Mouse (Mus musculus): ENCODE measurements around the gene Cracr2b.

The Cracr2b gene

DNA sequence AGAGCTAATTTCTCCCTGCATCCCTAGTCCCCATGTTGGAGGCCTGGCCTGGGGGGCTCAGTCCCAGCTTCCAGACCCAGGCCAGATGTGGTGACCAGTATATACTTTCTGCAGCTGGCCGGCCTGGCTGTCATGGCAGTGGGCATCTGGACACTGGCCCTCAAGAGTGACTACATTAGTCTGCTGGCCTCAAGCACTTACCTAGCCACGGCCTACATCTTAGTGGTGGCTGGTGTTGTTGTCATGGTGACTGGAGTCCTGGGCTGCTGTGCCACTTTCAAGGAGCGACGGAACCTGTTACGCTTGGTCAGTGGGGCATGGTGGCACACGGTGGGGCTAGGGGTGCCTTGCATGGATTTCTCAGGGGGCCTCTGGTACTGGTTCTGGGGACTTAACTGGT lies 8.5 kb downstream of the Cracr2b start:
- DNase-seq (ENCODE audit: low read depth, low spot score), result no peak

DNA sequence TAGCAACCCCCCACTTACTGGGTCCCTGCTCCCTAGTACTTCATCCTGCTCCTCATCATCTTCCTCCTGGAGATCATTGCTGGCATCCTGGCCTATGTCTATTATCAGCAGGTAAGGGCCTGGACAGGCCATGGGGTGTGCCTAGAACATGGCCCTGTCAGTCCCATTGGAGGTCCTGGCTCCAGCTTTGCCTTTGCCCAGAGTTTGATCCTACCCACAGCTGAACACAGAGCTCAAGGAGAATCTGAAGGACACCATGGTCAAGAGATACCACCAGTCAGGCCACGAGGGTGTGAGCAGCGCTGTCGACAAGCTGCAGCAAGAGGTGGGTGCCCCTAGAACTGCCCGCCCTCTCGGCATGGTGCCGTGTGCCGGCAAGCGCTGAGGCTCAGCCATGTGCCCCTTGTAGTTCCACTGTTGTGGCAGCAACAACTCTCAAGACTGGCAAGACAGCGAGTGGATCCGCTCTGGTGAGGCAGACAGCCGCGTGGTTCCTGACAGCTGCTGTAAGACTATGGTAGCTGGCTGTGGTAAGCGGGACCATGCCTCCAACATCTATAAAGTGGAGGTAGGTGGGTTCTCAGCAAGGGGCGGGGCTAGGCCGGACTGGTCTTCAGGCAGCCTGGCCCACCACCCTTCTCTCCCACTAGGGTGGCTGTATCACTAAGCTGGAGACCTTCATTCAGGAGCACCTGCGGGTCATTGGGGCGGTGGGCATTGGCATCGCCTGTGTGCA lies 9.2 kb downstream of the Cracr2b start:
- DNase-seq (ENCODE audit: low read depth, low spot score), result no peak

DNA sequence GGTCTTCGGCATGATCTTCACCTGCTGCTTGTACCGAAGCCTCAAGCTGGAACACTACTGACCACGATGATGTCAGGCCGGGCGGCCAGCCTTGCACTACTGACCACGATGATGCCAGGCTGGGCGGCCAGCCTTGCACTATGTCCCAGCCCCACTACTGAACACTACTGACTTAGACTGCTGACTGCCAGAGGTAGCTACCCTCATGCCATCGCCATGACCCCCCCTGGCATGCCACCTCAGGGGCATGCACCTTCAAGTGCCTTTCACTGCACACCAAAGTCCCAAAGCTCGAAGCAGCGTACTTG lies 9.7 kb downstream of the Cracr2b start:
- DNase-seq (ENCODE audit: low read depth, low spot score), result no peak

DNA sequence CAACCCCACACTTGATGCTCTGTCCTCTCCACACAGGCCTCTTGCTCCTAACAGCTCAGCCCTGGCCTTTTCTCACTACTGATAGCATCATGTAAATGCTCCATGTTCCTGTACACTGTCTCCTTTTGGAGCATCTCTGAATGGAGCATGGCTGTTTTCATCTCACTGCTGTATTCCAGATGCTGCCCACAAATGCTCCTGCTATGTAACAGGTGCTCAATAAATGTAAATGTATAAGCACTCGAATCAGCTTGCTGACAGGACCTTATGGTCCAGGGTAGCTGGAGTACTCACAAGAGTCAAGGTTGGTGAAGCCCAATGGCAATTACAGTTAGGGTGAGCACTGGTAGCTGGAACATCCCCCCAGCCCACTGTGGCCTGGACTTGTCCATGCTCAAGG lies 10.3 kb downstream of the Cracr2b start:
- DNase-seq (ENCODE audit: low read depth, low spot score), result no peak

DNA sequence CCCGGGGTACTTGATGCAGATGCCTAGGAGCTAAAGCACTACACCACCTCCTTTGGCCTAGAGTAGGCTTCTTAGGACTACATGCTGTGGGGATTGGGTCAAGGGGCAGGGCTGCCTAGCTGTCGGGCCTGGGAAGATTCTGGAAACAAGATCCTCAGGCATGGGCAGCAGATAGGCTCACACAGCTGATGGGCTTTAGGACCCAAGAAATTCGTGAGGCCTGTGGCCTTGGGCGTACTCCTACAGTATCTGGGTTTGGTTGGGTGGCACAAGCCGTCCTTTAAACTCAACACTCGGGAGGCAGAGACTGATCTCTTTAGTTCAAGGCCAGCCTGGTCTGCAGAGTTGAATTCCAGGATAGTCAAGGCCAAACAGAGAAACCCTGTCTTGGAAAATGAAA lies 11.3 kb downstream of the Cracr2b start:
- no peak for DNase-seq (ENCODE audit: low read depth, low spot score)

DNA sequence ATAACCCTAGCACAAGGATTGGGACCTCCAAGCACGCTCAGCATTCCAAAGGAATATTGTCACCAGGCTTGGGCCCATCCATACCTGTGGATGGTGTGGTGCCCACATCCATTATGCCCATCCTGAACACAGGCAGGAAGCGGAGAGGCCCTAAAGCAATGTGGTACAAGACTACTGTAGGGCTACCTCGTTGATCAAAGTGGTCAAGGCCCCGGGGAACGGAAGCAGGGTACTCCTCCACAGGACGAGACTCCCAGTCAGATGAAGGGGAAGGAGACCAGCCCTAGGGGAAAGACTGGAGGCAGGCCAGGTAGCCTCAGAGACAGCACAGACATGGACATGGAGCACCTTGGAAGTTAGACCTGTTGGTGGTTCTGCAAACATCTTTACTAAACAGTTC lies 11.9 kb downstream of the Cracr2b start:
- no peak for DNase-seq (ENCODE audit: low read depth, low spot score)

DNA sequence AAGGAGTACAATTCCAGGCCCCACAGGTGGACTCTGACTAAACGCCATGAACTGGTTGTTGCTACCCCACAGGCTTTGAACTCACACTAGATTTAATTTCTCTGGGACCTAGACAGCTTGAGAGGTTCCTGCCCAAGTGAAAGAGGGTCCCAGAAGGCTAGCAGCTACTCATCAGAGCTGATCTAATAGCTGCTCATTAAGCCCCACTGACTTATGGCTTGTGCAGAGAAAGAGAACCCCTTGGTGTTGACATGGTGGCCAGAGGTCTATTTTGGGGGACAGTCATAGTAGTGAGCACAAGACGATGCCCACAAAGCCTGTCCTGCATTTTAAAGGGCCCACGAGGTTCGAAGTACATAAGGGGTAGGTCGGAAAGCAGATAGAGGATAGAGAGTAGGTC lies 13.3 kb downstream of the Cracr2b start:
- DNase-seq (ENCODE audit: low read depth, low spot score), result no peak

DNA sequence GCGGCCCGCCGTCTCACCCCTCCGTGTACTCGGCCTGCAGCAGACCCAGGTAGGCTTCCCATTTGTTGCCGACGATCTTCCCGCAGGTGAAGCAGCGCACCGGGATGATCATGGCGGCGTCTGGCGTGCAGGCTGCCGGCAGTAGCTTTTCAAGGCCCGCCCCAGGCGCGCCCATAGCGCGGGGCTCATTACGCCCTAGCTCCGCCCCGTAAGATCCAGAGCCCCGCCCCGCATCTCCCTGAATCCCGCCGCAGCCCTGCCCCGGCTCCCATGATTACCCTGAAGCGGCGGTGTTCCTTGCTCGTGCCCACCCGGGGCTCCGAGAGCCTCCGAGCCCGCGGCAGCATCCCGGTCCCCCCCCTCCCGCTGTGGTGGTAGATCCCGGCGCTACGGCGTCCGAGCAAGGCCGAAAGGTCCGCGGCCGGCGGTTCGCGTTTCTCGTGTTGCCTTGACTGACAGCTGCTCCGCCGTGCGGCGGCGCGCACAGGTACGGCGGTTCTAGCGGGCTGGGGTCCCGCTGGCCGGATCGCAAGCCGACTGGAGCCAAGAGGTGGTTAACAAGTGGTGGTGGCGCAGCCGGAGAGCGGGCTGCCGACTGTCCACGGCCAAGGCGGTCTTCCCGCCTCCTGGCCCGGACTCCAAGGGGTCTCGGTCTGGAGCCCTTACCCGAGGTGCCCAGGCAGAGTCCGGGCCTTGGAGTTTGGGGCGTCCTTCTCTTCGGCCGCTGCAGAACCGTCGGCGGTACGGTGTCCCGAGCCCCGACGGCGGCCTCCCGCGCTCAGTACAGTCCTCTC lies 14.3 kb downstream of the Cracr2b start, which contains the start of the genes Polr2l and Tspan4:
Gene Polr2l, minus strand, starts transcription at position 122 of the 794 bp plus-strand sequence.
Gene Tspan4, plus strand, starts transcription at position 230 of the 794 bp plus-strand sequence.
- peak; percentile 91 for DNase-seq (ENCODE audit: low read depth, low spot score)

DNA sequence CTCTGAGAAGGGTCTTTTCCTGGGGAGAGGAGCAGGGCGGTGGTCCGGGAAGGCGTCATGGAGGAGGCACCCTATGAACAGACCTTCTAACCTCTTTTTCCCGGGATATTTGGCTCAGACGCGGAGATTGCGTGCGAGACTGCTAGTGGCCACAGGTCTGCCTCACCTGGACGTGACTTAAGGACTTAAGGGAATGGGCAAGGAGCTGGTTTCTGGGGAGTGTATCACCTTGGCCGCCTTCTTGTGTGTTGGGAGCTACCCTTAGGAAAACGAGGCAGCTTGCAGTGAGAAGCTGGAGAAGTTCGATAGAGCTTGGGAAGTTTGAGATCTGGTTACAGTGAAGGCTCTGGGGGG lies 14.9 kb downstream of the Cracr2b start:
- no peak for DNase-seq (ENCODE audit: low read depth, low spot score)

DNA sequence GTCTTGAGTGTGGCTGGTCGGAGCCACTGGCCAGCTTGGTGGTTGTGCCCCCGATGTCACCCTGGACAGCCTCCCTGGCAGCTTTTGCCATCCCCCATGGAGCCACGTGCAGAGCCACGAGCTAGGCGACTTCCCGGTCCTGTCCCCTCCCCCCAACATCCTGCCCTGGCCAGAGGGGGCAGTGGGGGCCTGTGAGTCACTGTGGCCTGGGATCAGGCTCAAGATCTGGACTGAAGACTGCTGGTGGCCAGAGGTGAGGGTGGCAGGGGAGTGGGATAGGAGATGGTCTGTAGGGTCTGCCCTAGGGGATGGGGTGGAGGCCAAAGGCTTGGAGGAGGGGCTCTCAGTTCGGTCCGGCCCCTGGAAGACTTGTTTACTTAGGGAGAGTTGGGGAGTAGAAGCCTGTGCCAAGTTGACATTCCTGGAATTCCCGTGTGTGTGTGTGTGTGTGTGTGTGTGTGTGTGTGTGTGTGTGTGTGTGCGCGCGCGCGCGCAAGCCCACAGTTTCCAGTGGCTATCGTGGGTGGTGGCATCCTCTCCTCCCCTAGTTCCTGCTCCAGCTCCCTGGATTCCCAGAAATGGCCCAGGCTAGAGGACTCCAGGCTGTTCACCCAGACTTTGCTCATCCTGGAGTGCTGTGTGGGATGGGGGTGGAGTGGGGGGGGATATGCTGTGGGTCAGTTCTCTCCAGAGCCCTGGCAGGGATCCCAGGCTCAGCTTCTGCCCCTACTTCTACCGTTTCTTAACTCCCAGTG lies 15.5 kb downstream of the Cracr2b start:
- DNase-seq (ENCODE audit: low read depth, low spot score), result peak; percentile 41

DNA sequence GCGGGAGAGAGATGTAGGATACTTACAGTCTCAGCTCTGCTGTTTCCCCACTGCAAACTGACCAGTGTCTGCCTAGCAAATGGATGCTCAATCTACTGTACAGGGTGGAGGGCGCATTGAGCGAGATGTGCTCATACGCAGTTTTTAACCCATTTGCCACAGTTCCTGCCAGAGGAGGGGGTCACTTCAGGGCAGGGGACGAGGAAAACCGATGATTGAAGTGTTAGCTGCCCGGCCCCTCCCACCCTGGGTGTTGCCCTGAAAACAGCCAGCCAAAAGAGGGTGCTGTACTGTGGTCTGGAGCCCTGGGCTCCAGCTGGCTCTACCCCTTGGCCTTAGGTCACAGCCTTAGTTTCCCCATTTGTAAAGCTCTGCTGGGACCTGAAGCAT lies 16.1 kb downstream of the Cracr2b start:
- no peak for DNase-seq (ENCODE audit: low read depth, low spot score)

DNA sequence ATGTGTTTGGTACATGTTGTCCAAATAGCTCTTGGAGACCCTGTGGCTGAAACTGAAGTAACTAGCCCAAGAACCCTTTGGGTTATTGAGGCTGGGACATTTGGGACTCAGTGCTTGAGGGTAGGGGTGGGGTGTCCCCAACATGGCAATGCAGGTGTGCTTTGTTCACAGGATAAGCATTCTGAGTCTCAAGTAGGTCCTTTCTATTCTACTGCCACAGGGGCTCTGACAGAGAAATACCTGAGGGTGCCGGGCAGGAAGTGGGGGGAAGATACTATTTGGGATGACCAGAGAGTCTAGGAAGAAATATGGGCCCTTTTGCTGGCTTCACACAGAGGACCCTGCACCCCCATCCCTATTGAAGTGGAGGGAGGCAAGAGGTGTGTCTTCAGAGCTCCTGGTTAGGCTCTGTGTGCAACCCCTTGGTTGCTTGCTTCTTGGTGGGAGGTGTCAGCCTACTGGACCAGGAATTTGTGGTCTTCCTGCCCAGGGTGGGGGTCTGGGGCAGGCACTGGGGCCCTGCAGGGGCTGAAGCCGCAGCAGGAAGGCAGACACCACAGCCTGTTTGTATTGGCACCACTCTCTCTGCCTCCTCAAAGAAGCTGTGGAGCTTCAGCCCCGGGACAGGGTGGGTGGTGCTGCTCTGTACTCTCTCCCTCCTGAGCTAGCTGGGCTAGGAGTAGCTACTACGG lies 16.8 kb downstream of the Cracr2b start:
- no peak for DNase-seq (ENCODE audit: low read depth, low spot score)

DNA sequence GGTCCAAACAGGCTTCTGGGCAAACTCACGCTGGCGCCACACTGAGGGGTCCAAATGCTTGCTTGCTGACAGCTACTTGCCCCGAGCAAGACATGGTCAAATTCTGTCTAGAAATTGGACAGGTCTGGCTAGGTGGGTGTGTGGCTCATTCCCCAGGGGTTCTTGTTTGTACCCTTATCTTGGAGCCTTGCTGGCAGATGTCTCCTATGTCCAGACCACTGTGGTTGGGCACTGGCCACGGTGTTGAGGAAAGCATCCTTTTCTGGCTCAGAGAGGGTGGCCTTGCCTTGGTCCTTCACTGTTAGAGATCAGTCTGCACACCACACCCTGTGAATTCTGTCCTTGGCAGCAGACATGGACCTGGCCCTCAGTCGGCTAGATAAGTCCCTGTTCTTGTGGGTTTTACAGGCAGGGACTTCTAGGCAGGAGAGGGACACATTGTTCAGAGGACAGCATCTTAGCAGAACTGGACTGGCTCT lies 17.4 kb downstream of the Cracr2b start:
- DNase-seq (ENCODE audit: low read depth, low spot score), result no peak

DNA sequence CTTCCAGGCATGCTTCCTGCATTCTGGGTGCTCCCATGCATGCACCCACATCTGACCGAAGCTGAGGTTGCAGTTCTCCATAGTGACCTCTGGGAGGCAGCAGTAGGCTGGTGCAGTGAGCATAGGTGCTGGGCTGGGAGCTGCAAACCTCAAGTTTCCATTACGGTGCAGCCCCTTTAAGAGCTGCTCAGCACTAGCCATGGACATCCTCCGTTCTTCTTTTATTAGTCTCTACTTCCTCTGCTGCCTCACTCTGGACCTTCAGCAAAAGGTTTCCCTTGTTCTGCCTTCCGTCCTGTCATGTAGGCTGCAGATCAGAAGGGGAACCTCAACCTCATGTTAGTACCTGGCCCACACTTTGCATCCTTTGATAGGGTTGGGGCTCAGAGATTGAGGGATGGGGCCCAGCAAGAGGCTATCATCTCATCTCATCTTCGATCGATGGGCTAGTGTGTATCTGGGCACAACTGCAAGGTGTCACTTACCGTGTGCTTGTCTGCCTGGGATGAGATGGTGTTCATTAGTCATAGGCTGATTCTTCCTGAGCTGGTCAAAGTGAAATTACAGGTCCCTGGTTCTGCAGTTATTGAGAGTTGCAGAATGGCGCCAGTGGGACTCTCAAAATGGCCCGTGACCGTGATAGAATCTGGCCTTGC lies 20.1 kb downstream of the Cracr2b start:
- DNase-seq (ENCODE audit: low read depth, low spot score), result peak; percentile 88

DNA sequence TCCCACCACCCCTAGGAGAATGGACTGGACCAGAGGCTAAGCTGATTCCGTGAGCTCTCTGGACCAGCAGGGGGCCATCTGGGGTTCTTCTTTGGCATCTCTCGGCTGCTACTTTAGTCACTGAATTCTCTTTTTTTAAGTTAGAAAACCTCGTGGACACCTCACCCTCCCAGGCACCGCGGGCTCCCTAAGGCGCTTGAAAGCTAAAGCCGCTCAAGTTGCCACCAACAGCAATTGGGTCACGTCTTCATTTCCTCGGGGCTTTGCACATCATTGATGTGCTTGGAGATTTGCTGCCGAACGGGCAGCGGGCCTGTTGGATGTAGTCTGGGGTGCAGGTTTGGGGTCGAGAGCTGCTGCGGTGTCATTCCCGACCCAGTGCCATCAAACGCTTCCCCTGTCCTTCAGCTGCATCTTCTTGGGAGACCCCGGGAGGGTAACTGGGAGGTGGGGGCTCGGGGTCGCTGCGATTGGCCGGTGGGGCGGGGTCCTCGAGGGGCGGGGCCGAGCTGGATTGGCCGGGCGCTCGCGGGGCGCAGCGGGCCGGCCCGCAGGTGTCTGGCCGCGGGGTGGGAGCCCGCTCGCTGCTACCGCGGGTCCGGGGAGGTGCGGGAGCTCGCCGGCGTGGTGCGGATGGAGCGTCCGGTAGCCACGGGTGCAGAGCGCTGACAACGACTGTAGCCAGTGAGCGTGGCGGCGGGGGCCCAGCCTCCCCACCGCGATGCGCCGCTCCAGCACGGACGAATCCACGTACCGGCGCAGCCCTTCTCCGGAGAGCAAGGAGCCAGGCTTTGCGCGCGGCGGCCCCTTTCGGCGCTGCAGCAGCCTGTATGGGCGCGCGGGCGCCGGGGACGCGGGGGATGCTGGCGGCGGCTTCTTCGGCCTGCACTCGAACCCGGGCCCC lies 20.9 kb downstream of the Cracr2b start:
- DNase-seq (ENCODE audit: low read depth, low spot score), result peak; percentile 65

DNA sequence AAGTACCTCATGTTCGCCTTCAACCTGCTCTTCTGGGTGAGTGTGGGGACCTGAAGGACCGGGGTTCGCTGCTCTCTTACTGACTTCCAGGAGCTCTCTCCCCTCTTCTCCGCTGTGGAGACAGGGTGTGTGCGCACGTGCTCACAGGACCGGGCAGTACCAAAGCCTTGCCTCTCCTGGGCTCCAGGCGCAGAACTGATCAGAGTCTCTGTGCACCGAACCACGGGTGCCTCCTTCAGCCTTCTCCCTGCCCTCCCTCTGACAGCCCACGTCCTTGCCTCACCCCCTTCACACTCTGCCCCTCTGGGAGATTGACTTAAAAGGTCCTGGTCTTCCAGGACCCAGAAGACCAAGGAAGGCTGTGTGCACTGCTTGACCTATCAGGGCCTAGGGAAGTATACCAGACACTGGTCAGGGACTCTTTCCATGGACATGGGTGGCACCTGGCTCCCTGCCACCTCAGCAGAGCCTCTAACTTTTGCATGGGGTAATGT lies 21.7 kb downstream of the Cracr2b start:
- DNase-seq (ENCODE audit: low read depth, low spot score), result no peak

DNA sequence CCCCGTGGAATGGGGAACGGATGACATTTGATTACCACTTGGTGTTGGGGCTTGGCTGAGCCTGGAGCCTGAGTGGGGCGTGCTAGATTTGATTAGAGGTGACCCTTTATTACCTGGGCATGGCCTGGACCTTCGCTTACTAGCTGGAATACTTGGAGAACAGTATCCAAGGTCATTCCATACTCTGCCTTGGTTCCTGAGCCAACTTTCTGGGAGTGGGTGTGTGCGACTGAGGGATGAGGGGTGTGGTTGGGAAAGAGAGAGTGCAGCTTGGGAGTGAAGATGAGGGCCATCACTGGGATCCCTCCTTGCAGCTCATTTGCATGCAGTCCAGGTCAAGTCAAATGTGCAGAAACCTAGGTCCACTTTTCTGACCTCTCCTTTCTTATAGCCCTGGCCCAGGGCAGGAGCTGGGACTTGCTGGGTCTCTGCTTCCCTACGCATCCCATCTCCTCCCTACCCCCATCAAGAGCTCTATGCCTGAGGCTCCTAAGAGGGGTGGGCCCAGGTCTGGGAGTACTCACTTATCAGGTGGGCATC lies 22.3 kb downstream of the Cracr2b start:
- no peak for DNase-seq (ENCODE audit: low read depth, low spot score)

DNA sequence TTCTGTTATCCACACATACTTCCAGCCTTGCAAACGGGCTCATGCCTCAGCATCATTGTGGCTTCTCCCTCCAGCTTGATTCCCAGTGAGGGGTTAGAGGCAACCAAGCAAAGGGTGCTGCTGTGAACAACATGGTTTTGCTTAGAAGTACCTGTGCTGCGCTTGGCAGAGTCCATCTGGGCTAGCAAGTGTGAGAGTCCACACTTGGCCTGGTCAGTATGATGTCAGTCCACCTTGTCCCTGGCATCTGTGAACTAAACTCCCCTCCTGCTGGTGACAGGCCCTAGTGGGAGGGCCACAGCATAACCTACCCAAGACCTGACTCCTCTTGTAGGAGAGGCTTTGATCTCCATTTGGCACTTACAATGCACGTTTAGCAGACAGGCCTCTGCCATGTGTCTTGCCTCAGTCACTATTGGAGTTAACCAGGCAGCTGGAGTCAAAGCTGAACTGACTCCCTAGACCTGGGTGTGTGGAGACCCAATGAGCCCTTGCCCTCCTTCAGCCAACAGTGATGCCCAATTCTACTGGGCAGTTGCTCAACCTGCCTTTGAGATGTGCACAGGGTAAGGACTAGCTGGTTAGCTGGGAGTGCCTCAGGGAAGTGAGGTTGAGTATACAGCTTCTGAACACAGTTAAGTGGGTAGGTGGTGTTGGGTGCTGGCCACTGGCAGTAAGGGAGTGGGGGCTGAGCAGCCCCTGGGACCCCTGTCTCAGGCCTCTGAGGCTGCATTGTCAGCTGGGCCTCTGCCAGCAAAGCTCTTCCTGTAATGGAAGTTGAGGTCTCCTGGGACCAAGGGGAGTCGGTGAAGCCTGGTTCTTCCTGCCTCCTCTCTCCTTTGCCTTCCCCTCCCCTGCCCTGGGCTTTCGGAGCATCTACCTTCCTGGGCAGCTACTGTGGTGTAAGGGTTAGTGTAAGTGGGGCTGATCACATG lies 23.6 kb downstream of the Cracr2b start:
- no peak for DNase-seq (ENCODE audit: low read depth, low spot score)

DNA sequence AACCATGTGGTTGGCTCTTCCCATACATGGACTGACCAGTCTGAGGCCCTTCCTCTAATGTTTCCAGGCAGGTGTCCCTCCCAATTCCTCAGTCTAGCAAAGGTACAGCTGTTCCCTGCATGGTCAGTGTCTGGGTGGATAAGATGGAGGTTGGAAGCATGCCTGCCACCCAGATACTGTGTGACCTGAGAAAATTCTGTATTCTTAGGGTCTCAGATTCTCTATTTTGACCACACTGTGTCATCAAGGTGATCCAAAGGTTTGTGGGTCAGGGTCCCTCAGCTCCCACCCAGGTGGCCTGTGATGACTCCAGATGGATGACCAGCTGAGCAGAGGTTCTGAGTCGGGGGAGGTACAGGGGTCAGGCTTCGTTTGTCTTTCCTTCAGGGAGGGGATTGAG lies 24.3 kb downstream of the Cracr2b start:
- DNase-seq (ENCODE audit: low read depth, low spot score), result no peak

Measured in CD4-positive helper T cell, adult 2 months (primary cell).